Mouse (Mus musculus): ENCODE data around the gene Otulin. TPM values are rescaled to one million over a fixed set of nuclear protein-coding genes. Genes with fewer than 3 reads are reported as not detected.

The Otulin gene
- total and polyA plus RNA-seq, 2 experiments from 2014 or later = 15.9 to 25.4 TPM

GRCm38 (mm10) chr15:27570385-27570784, 60.1 kb downstream of the Otulin start:
- DNase-seq (ENCODE audit: low spot score) = no peak
- H3K9me3 ChIP-seq (ENCODE audit: low read length) = no peaks in the 10 kb centered on the region
- H3K9ac ChIP-seq (replicated peaks; ENCODE audit: low read length) = no peak overlapping the region
- H3K4me3 ChIP-seq (ENCODE audit: low read length) = no peak overlapping the region
- H3K4me2 ChIP-seq (ENCODE audit: low read depth, low read length) = no peak overlapping the region
- H3K4me1 ChIP-seq (ENCODE audit: insufficient read depth, low read length) = no peaks in the 10 kb centered on the region
- H3K27ac ChIP-seq = no peak overlapping the region
- H3K27me3 ChIP-seq (ENCODE audit: insufficient read depth, low read length) = no peaks in the 10 kb centered on the region
- WGBS = 93% methylated on average over 4 of the region's 4 CpGs
- TF ChIP-seq CTCF (IDR thresholded peaks at IDR 0.05; ENCODE audit: low read depth) = no peak
- no peak for ATAC-seq
- H3K36me3 ChIP-seq (ENCODE audit: insufficient read depth, low read length) = peaks cover 31% of the 10 kb centered on the region

- ATAC-seq = no peak
- no peaks in the 10 kb centered on the region for H3K27me3 ChIP-seq (ENCODE audit: insufficient read depth, low read length)
- no peak for DNase-seq (ENCODE audit: low spot score)
- peaks cover 32% of the 10 kb centered on the region for H3K36me3 ChIP-seq (ENCODE audit: insufficient read depth, low read length)
- H3K9ac ChIP-seq (replicated peaks; ENCODE audit: low read length) = no peak overlapping the region
- TF ChIP-seq CTCF (IDR thresholded peaks at IDR 0.05; ENCODE audit: low read depth) = no peak
- H3K4me2 ChIP-seq (ENCODE audit: low read depth, low read length) = no peak overlapping the region
- no peak overlapping the region for H3K4me3 ChIP-seq (ENCODE audit: low read length)
- WGBS = 74% methylated on average over 2 of the region's 2 CpGs
- H3K4me1 ChIP-seq (ENCODE audit: insufficient read depth, low read length) = no peaks in the 10 kb centered on the region
- no peak overlapping the region for H3K27ac ChIP-seq
- H3K9me3 ChIP-seq (ENCODE audit: low read length) = no peaks in the 10 kb centered on the region
Observed at GRCm38 (mm10) chr15:27569924-27570323, 60.6 kb downstream of the Otulin start.

- no peak for TF ChIP-seq CTCF (IDR thresholded peaks at IDR 0.05; ENCODE audit: low read depth)
- no peak overlapping the region for H3K4me3 ChIP-seq (ENCODE audit: low read length)
- no peaks in the 10 kb centered on the region for H3K27me3 ChIP-seq (ENCODE audit: insufficient read depth, low read length)
- H3K9ac ChIP-seq (replicated peaks; ENCODE audit: low read length) = no peak overlapping the region
- no peaks in the 10 kb centered on the region for H3K9me3 ChIP-seq (ENCODE audit: low read length)
- DNase-seq (ENCODE audit: low spot score) (no peak), ATAC-seq (no peak)
- no peaks in the 10 kb centered on the region for H3K4me1 ChIP-seq (ENCODE audit: insufficient read depth, low read length)
- H3K27ac ChIP-seq = no peak overlapping the region
- no peak overlapping the region for H3K4me2 ChIP-seq (ENCODE audit: low read depth, low read length)
- WGBS = 70% methylated on average over 6 of the region's 6 CpGs
- peaks cover 28% of the 10 kb centered on the region for H3K36me3 ChIP-seq (ENCODE audit: insufficient read depth, low read length)
Observed at GRCm38 (mm10) chr15:27568371-27568770, 62.1 kb downstream of the Otulin start.

- DNase-seq (ENCODE audit: low spot score) = no peak
- Histone ChIP-seq H3K27ac (no peak overlapping the region), H3K4me1 (ENCODE audit: insufficient read depth, low read length) (no peaks in the 10 kb centered on the region), H3K9me3 (ENCODE audit: low read length) (no peaks in the 10 kb centered on the region), H3K9ac (replicated peaks; ENCODE audit: low read length) (no peak overlapping the region), H3K4me3 (ENCODE audit: low read length) (no peak overlapping the region), H3K36me3 (ENCODE audit: insufficient read depth, low read length) (peaks cover 28% of the 10 kb centered on the region), H3K4me2 (ENCODE audit: low read depth, low read length) (no peak overlapping the region), H3K27me3 (ENCODE audit: insufficient read depth, low read length) (no peaks in the 10 kb centered on the region)
- ATAC-seq = no peak
- TF ChIP-seq CTCF (IDR thresholded peaks at IDR 0.05; ENCODE audit: low read depth) = no peak
- WGBS = 73% methylated on average over 16 of the region's 16 CpGs
Observed at GRCm38 (mm10) chr15:27567356-27567755, 63.1 kb downstream of the Otulin start.

GRCm38 (mm10) chr15:27565626-27566185, 64.8 kb downstream of the Otulin start:
- no peaks in the 10 kb centered on the region for H3K9me3 ChIP-seq (ENCODE audit: low read length)
- H3K27ac ChIP-seq = no peak overlapping the region
- H3K4me2 ChIP-seq (ENCODE audit: low read depth, low read length) = no peak overlapping the region
- H3K27me3 ChIP-seq (ENCODE audit: insufficient read depth, low read length) = no peaks in the 10 kb centered on the region
- no peak overlapping the region for H3K4me3 ChIP-seq (ENCODE audit: low read length)
- H3K4me1 ChIP-seq (ENCODE audit: insufficient read depth, low read length) = no peaks in the 10 kb centered on the region
- TF ChIP-seq CTCF (IDR thresholded peaks at IDR 0.05; ENCODE audit: low read depth) = no peak
- 77% methylated on average over 10 of the region's 10 CpGs for WGBS
- no peak for ATAC-seq
- H3K9ac ChIP-seq (replicated peaks; ENCODE audit: low read length) = no peak overlapping the region
- DNase-seq (ENCODE audit: low spot score) = no peak
- H3K36me3 ChIP-seq (ENCODE audit: insufficient read depth, low read length) = peaks cover 24% of the 10 kb centered on the region

- Histone ChIP-seq H3K4me1 (ENCODE audit: insufficient read depth, low read length) (no peaks in the 10 kb centered on the region), H3K9me3 (ENCODE audit: low read length) (no peaks in the 10 kb centered on the region), H3K27me3 (ENCODE audit: insufficient read depth, low read length) (no peaks in the 10 kb centered on the region), H3K36me3 (ENCODE audit: insufficient read depth, low read length) (peaks cover 22% of the 10 kb centered on the region), H3K9ac (replicated peaks; ENCODE audit: low read length) (no peak overlapping the region), H3K27ac (no peak overlapping the region), H3K4me2 (ENCODE audit: low read depth, low read length) (no peak overlapping the region), H3K4me3 (ENCODE audit: low read length) (no peak overlapping the region)
- TF ChIP-seq CTCF (IDR thresholded peaks at IDR 0.05; ENCODE audit: low read depth) = no peak
- ATAC-seq (no peak), DNase-seq (ENCODE audit: low spot score) (no peak)
- WGBS = 78% methylated on average over 14 of the region's 14 CpGs
Observed at GRCm38 (mm10) chr15:27564106-27565100, 66.1 kb downstream of the Otulin start.
